Comparison of ENCODE assay signal across 30 mouse cellular contexts in genomic region chr11:98637501-98637900, GRCm38 (mm10). TPM values are rescaled to one million over a fixed set of nuclear protein-coding genes. Genes with fewer than 3 reads are reported as not detected.
"Had no signal": no experiment of that assay in that cellular context is flagged by ENCODE, and none has a peak within 500 bp of the region (broad histone marks: within the 10 kb centered on the region; RNA-seq: fewer than 3 reads in every experiment).

No protein-coding gene starts in this region.

- H3K27ac ChIP-seq: lung, embryonic 15.5 days; macrophage; midbrain, embryonic 10.5 days; midbrain, embryonic 12.5 days; neural tube, embryonic 13.5 days; neural tube, embryonic 15.5 days had no signal

- H3K9ac ChIP-seq: liver, postnatal 0 days; lung, embryonic 15.5 days; midbrain, embryonic 12.5 days; neural tube, embryonic 13.5 days; neural tube, embryonic 15.5 days had no signal

- DNase-seq: liver, postnatal 0 days; lung, adult 2 months; lung, postnatal 14 days; lung, postnatal 36 days; midbrain, embryonic 14.5 days; retina, postnatal 1 day; right cerebral cortex, adult 18-20 months; right cerebral cortex, postnatal 25 days; right cerebral cortex, postnatal 4 days; spleen, adult 18-20 months; thymus, adult 2 months; thymus, postnatal 25 days; thymus, postnatal 4 days had no signal

- H3K4me3 ChIP-seq: lung, embryonic 15.5 days; megakaryocyte, embryonic 14.5 days; midbrain, embryonic 10.5 days; midbrain, embryonic 12.5 days; myocyte; neural tube, embryonic 13.5 days; neural tube, embryonic 15.5 days had no signal

- H3K4me2 ChIP-seq: lung, embryonic 15.5 days; midbrain, embryonic 12.5 days; neural tube, embryonic 13.5 days; neural tube, embryonic 15.5 days had no signal

- ATAC-seq: liver, postnatal 0 days; lung, postnatal 0 days; midbrain, embryonic 16.5 days had no signal

- H3K4me1 ChIP-seq: lung, embryonic 15.5 days; midbrain, embryonic 10.5 days; midbrain, embryonic 12.5 days; neural tube, embryonic 13.5 days; neural tube, embryonic 15.5 days had no signal

- H3K36me3 ChIP-seq: lung, embryonic 15.5 days; midbrain, embryonic 10.5 days; midbrain, embryonic 12.5 days; neural tube, embryonic 13.5 days; neural tube, embryonic 15.5 days had no signal

- H3K9me3 ChIP-seq: lung, embryonic 15.5 days; midbrain, embryonic 10.5 days; midbrain, embryonic 12.5 days; neural tube, embryonic 13.5 days; neural tube, embryonic 15.5 days had no signal

- H3K27me3 ChIP-seq: lung, embryonic 15.5 days; neural tube, embryonic 13.5 days had no signal

RNA-seq across cellular contexts. Expression of gene Gsdma2, which starts 9.1 kb away (rescaled TPM):
- total RNA-seq: megakaryocyte progenitor cell, adult 5-6 weeks had no signal
- polyA plus RNA-seq: liver, postnatal 0 days; lung, adult 2 months; lung, embryonic 15.5 days; lung, postnatal 0 days; macrophage; midbrain, embryonic 10.5 days; midbrain, embryonic 12.5 days; midbrain, embryonic 14.5 days; midbrain, embryonic 16.5 days; myocyte; stomach, embryonic 14.5 days; urinary bladder, adult 2 months had no signal

RNA-seq across cellular contexts. Expression of gene Gsdma3, which starts 11.3 kb away (rescaled TPM):
- total RNA-seq: megakaryocyte progenitor cell, adult 5-6 weeks had no signal
- polyA plus RNA-seq: liver, postnatal 0 days; lung, adult 2 months; lung, embryonic 15.5 days; lung, postnatal 0 days; macrophage; midbrain, embryonic 10.5 days; midbrain, embryonic 12.5 days; midbrain, embryonic 14.5 days; midbrain, embryonic 16.5 days; myocyte; neural tube, embryonic 11.5 days; neural tube, embryonic 13.5 days; neural tube, embryonic 15.5 days; small intestine, adult 2 months; stomach, embryonic 14.5 days; stomach, embryonic 16.5 days; urinary bladder, adult 2 months had no signal

RNA-seq across cellular contexts. Expression of gene Gm12355, which starts 12.0 kb away (rescaled TPM):
- polyA plus RNA-seq: lung, adult 2 months; macrophage; small intestine, adult 2 months; thymus, adult 2 months had no signal

RNA-seq across cellular contexts. Expression of gene Gsdma, which starts 26.6 kb away (rescaled TPM):
- total RNA-seq: megakaryocyte progenitor cell, adult 5-6 weeks had no signal
- polyA plus RNA-seq: liver, postnatal 0 days; lung, postnatal 0 days; macrophage; midbrain, embryonic 10.5 days; midbrain, embryonic 12.5 days; midbrain, embryonic 14.5 days; midbrain, embryonic 16.5 days; neural tube, embryonic 11.5 days; neural tube, embryonic 13.5 days had no signal

RNA-seq across cellular contexts. Expression of gene Lrrc3c, which starts 39.4 kb away (rescaled TPM):
- total RNA-seq: megakaryocyte progenitor cell, adult 5-6 weeks had no signal
- polyA plus RNA-seq: liver, postnatal 0 days; lung, adult 2 months; lung, embryonic 15.5 days; lung, postnatal 0 days; macrophage; midbrain, embryonic 10.5 days; midbrain, embryonic 12.5 days; midbrain, embryonic 14.5 days; midbrain, embryonic 16.5 days; myocyte; neural tube, embryonic 11.5 days; neural tube, embryonic 13.5 days; neural tube, embryonic 15.5 days; small intestine, adult 2 months; stomach, embryonic 14.5 days; stomach, embryonic 16.5 days; testis, adult 2 months; thymus, adult 2 months; urinary bladder, adult 2 months had no signal
